Comparison of ENCODE assay signal across 15 mouse cellular contexts in genomic region chr4:69891898-69892828, GRCm38 (mm10).
A peak's percentile ranks its signal among the peaks of the same experiment; 100 is the strongest.
DNase-seq lines count a peak whose midpoint lies in the region; ATAC-seq and TF ChIP-seq lines count a peak whose summit lies in the region.
"Had no signal": no experiment of that assay in that cellular context is flagged by ENCODE, and none has a peak within 500 bp of the region (broad histone marks: within the 10 kb centered on the region; RNA-seq: fewer than 3 reads in every experiment).

No protein-coding gene starts in this region.

- H3K9ac ChIP-seq in midbrain, embryonic 14.5 days (replicated peaks; ENCODE audit: low read length), result no peak overlapping the region
- H3K9ac ChIP-seq in forebrain, embryonic 14.5 days (ENCODE audit: low read length), result no peak overlapping the region
- H3K9ac ChIP-seq in midbrain, postnatal 0 days (replicated peaks; ENCODE audit: low read length, poor library complexity, severe bottlenecking), result no peak overlapping the region
- H3K9ac ChIP-seq: embryonic facial prominence, embryonic 13.5 days had no signal

- no peaks in the 10 kb centered on the region for H3K9me3 ChIP-seq in midbrain, embryonic 10.5 days (replicated peaks)
- no peaks in the 10 kb centered on the region for H3K9me3 ChIP-seq in midbrain, embryonic 14.5 days (ENCODE audit: control insufficient read depth, low read length)
- no peaks in the 10 kb centered on the region for H3K9me3 ChIP-seq in forebrain, embryonic 14.5 days (replicated peaks; ENCODE audit: control insufficient read depth, low read length)
- H3K9me3 ChIP-seq in midbrain, postnatal 0 days (ENCODE audit: low read length), result no peaks in the 10 kb centered on the region
- H3K9me3 ChIP-seq: embryonic facial prominence, embryonic 13.5 days had no signal

- ATAC-seq in midbrain, embryonic 14.5 days (ENCODE audit: low FRiP score, low TSS enrichment), result no peak
- peak; percentile 31; the same call in 1 of the 2 replicates for ATAC-seq in forebrain, embryonic 14.5 days
- ATAC-seq in midbrain, postnatal 0 days (ENCODE audit: low FRiP score), result peak; percentile 33; the same call in 1 of the 2 replicates
- ATAC-seq: lung, postnatal 0 days had no signal

- no peak overlapping the region for H3K4me3 ChIP-seq in midbrain, embryonic 10.5 days
- no peak overlapping the region for H3K4me3 ChIP-seq in midbrain, embryonic 14.5 days (replicated peaks; ENCODE audit: low read depth, low read length)
- no peak overlapping the region for H3K4me3 ChIP-seq in forebrain, embryonic 14.5 days (ENCODE audit: low read depth, low read length)
- H3K4me3 ChIP-seq in midbrain, postnatal 0 days (ENCODE audit: low read depth, low read length), result no peak overlapping the region
- H3K4me3 ChIP-seq: embryonic facial prominence, embryonic 13.5 days; myocyte had no signal

- TF ChIP-seq CTCF in midbrain, postnatal 0 days (IDR thresholded peaks at IDR 0.05), result no peak

- peaks cover 34% of the 10 kb centered on the region for H3K4me1 ChIP-seq in midbrain, embryonic 10.5 days
- H3K4me1 ChIP-seq in midbrain, embryonic 14.5 days (ENCODE audit: control insufficient read depth, insufficient read depth, low read length), result no peaks in the 10 kb centered on the region
- H3K4me1 ChIP-seq in forebrain, embryonic 14.5 days (ENCODE audit: control insufficient read depth, insufficient read depth, low read length), result peaks cover 3% of the 10 kb centered on the region; the same call in 1 of the 2 replicates
- H3K4me1 ChIP-seq in midbrain, postnatal 0 days (ENCODE audit: insufficient read depth, low read length), result no peaks in the 10 kb centered on the region
- H3K4me1 ChIP-seq: embryonic facial prominence, embryonic 13.5 days had no signal

- no peaks in the 10 kb centered on the region for H3K36me3 ChIP-seq in midbrain, embryonic 10.5 days
- no peaks in the 10 kb centered on the region for H3K36me3 ChIP-seq in midbrain, embryonic 14.5 days (ENCODE audit: control insufficient read depth, insufficient read depth, low read length)
- H3K36me3 ChIP-seq in forebrain, embryonic 14.5 days (ENCODE audit: control insufficient read depth, insufficient read depth, low read length), result no peaks in the 10 kb centered on the region
- no peaks in the 10 kb centered on the region for H3K36me3 ChIP-seq in midbrain, postnatal 0 days (ENCODE audit: insufficient read depth, low read length)
- H3K36me3 ChIP-seq: embryonic facial prominence, embryonic 13.5 days had no signal

- H3K4me2 ChIP-seq in midbrain, embryonic 14.5 days (ENCODE audit: low read length), result no peak overlapping the region
- H3K4me2 ChIP-seq in forebrain, embryonic 14.5 days (ENCODE audit: low read length), result no peak overlapping the region
- no peak overlapping the region for H3K4me2 ChIP-seq in midbrain, postnatal 0 days (ENCODE audit: low read depth, low read length, poor library complexity, severe bottlenecking)
- H3K4me2 ChIP-seq: embryonic facial prominence, embryonic 13.5 days had no signal

- H3K27ac ChIP-seq in midbrain, embryonic 10.5 days (replicated peaks), result peak overlapping the region; percentile 46; the same call in 1 of the 2 replicates
- H3K27ac ChIP-seq in midbrain, embryonic 14.5 days (replicated peaks; ENCODE audit: low read depth, low read length), result no peak overlapping the region
- no peak overlapping the region for H3K27ac ChIP-seq in forebrain, embryonic 14.5 days (ENCODE audit: low read depth, low read length)
- H3K27ac ChIP-seq in midbrain, postnatal 0 days (ENCODE audit: low read depth, low read length), result no peak overlapping the region
- H3K27ac ChIP-seq: embryonic facial prominence, embryonic 13.5 days had no signal

- no peaks in the 10 kb centered on the region for H3K27me3 ChIP-seq in midbrain, embryonic 10.5 days (ENCODE audit: low read depth, poor library complexity, severe bottlenecking)
- H3K27me3 ChIP-seq in midbrain, embryonic 14.5 days (ENCODE audit: control insufficient read depth, insufficient read depth, low read length), result no peaks in the 10 kb centered on the region
- no peaks in the 10 kb centered on the region for H3K27me3 ChIP-seq in forebrain, embryonic 14.5 days (replicated peaks; ENCODE audit: control insufficient read depth, insufficient read depth, low read length)
- no peaks in the 10 kb centered on the region for H3K27me3 ChIP-seq in midbrain, postnatal 0 days (ENCODE audit: insufficient read depth, low read length)
- H3K27me3 ChIP-seq: embryonic facial prominence, embryonic 13.5 days had no signal

- peak; percentile 47 for DNase-seq in midbrain, embryonic 10.5 days (ENCODE audit: low spot score)
- no peak for DNase-seq in midbrain, embryonic 14.5 days
- DNase-seq in forebrain, embryonic 14.5 days (ENCODE audit: low spot score), result peak; percentile 19
- DNase-seq in kidney, postnatal 10 days, result peak; percentile 30
- no peak for DNase-seq in midbrain, postnatal 0 days (ENCODE audit: low spot score)
- no peak for DNase-seq in frontal cortex, postnatal 14 days (ENCODE audit: low spot score in 2 of 2)
- DNase-seq in cerebellum, postnatal 14 days, result no peak
- no peak for DNase-seq in layer of hippocampus, postnatal 10 days (ENCODE audit: low spot score in 2 of 2)
- DNase-seq: adrenal gland, adult 8-10 months; cerebellum, adult 11 months; gastrocnemius, postnatal 10 days; right cerebral cortex, adult 18-20 months had no signal

- WGBS in midbrain, embryonic 10.5 days, result 41% methylated on average over 8 of the region's 8 CpGs
- 23% methylated on average over 8 of the region's 8 CpGs for WGBS in midbrain, embryonic 14.5 days
- WGBS in forebrain, embryonic 14.5 days, result 24% methylated on average over 8 of the region's 8 CpGs
- 37% methylated on average over 8 of the region's 8 CpGs for WGBS in midbrain, postnatal 0 days

Comparison
In these comparisons a context has a peak if more than half of its experiments do, and no peak if none do; other contexts are left out.
1. DNase-seq: peak in midbrain, embryonic 10.5 days (single experiment), forebrain, embryonic 14.5 days (single experiment) and kidney, postnatal 10 days (single experiment); none in midbrain, embryonic 14.5 days (single experiment), midbrain, postnatal 0 days (single experiment), frontal cortex, postnatal 14 days (0 of 2), cerebellum, postnatal 14 days (0 of 2) and layer of hippocampus, postnatal 10 days (0 of 2).